Mouse (Mus musculus) liver, embryonic 13.5 days (tissue): Measurements from ENCODE around the gene Rnf11. TPM values are rescaled to one million over a fixed set of nuclear protein-coding genes. Genes with fewer than 3 reads are reported as not detected.
A peak's percentile ranks its signal among the peaks of the same experiment; 100 is the strongest.
"Not testable (repeated sequence)": the region's sequence is repeated elsewhere in the genome, so short reads cannot be mapped to it uniquely, and the experiment has no call there.

Source experiments
- ATAC-seq: fragments of 200-750 bp; cut with Nextera tagmentation; 2 replicates; pipeline ENCODE4 v1.8.0; 2017; ENCODE audit warnings: low read depth, mild to moderate bottlenecking, moderate number of reproducible peaks, moderate library complexity
- DNase-seq: peaks from one replicate; pipeline ENCODE4 v3.0.0; 2022
- H3K27ac ChIP-seq: fragments of 300-500 bp; sonication (generic); 2 replicates; pipeline ENCODE4 v1.5.1; 2015; ENCODE audit warnings: moderate library complexity, mild to moderate bottlenecking, inconsistent platforms
- H3K27me3 ChIP-seq: fragments of 300-500 bp; sonication (generic); 2 replicates; pipeline ENCODE4 v1.6.1; 2015; ENCODE audit warnings: mild to moderate bottlenecking, inconsistent platforms
- H3K36me3 ChIP-seq: fragments of 300-500 bp; sonication (generic); 2 replicates; pipeline ENCODE4 v1.6.1; 2015; ENCODE audit warnings: mild to moderate bottlenecking, inconsistent platforms
- H3K4me1 ChIP-seq: fragments of 300-500 bp; sonication (generic); replicated peaks from 2 replicates; pipeline ENCODE4 v1.6.1; 2015; ENCODE audit warnings: inconsistent platforms
- H3K4me2 ChIP-seq: fragments of 300-500 bp; sonication (generic); 2 replicates; pipeline ENCODE4 v1.6.1; 2015; ENCODE audit warnings: inconsistent platforms, mild to moderate bottlenecking, moderate library complexity
- H3K4me3 ChIP-seq: fragments of 300-500 bp; sonication (generic); replicated peaks from 2 replicates; pipeline ENCODE4 v1.5.1; 2015; ENCODE audit warnings: mild to moderate bottlenecking, inconsistent platforms
- H3K9ac ChIP-seq: fragments of 300-500 bp; sonication (generic); 2 replicates; pipeline ENCODE4 v1.6.1; 2015; ENCODE audit warnings: mild to moderate bottlenecking, inconsistent platforms
- H3K9me3 ChIP-seq: fragments of 300-500 bp; sonication (generic); replicated peaks from 2 replicates; pipeline ENCODE4 v1.6.1; 2016; ENCODE audit warnings: inconsistent platforms
- WGBS: fragments of 180-500 bp; shearing (Covaris S2); methylation state at CpG from one replicate; pipeline ENCODE4 v1.1.7; 2015; ENCODE audit not compliant: insufficient replicate concordance; 5-methylcytosine and 5-hydroxymethylcytosine counted together
- polyA plus RNA-seq: library from polyadenylated mRNA; unstranded; fragments of >200 nt; fragmentation: Nextera tagmentation; extraction: Ambion mirVana; gene quantifications from 2 replicates; pipeline ENCODE4 v1.2.1, GENCODE M21; 2015

Rnf11 gene
- polyA plus RNA-seq, 1 experiment from 2014 or later, result 30.5 TPM

DNA sequence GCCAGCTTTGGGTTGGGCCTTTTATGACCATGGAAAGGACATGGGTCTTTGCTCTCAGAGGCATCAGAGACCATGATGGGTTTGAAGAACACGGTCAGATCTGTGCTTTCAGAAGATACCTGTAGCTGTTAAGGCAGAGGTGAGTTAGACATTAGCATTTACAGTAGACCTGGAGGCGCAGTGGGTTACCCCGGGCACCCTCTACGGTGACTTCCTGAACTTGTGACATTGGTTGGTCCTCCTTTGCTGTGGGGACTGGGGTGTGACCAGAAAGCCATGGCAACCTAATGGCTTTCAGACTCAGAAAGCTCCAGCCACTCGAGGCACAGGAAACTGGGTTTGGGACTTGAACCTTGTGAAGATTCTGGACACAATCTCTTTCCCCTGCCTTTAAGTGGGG, 72.3 kb downstream of the Rnf11 start:
- Histone ChIP-seq H3K4me2 (peak overlapping the region; percentile 89), H3K27me3 (no peaks in the 10 kb centered on the region)

DNA sequence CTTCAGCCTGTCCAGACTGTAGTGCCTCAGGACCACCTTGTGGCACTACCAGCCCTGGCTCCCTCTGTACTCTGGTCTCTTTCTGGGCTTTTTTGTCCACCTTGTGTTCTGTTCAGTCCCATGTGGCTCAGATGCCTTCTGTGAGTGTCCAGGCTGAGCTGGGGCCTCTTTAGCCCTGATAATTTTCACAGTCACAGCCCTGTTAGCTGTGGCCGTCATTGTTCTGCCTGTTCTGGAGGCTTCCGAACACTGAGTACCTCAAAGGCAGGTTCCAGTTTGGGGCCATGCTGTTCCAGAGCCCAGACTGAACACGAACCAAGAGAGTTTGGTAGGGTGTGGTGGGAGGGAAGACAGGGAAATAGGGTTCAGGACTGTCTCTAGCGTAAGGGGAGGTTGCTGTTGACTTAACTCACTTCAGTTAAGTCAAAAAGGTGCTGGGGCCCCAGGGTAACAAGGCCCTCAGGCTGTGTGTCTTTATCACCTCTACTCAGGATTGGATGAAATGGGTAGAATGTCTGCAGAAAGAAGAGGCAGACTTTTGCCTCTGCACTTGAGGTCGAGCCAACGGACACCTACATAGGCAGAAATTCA, 73.1 kb downstream of the Rnf11 start:
- Histone ChIP-seq H3K9me3 (no peaks in the 10 kb centered on the region), H3K27ac (peak overlapping the region; percentile 98), H3K4me1 (peaks cover 80% of the 10 kb centered on the region), H3K36me3 (no peaks in the 10 kb centered on the region), H3K27me3 (no peaks in the 10 kb centered on the region), H3K4me3 (peak overlapping the region; percentile 43), H3K4me2 (peak overlapping the region; percentile 89), H3K9ac (peak overlapping the region; percentile 75)
- peak; percentile 51 for DNase-seq
- ATAC-seq, result peak; percentile 55
- 16% methylated on average over 6 of the region's 6 CpGs for WGBS

More for the DNA sequence above, 72.3 kb downstream of the Rnf11 start:
- H3K27ac ChIP-seq, result peak overlapping the region; percentile 98
- no peaks in the 10 kb centered on the region for H3K9me3 ChIP-seq
- H3K9ac ChIP-seq, result peak overlapping the region; percentile 75
- WGBS, result 80% methylated on average over 5 of the region's 5 CpGs
- no peaks in the 10 kb centered on the region for H3K36me3 ChIP-seq
- ATAC-seq (no peak), DNase-seq (no peak)
- H3K4me1 ChIP-seq, result peaks cover 76% of the 10 kb centered on the region
- H3K4me3 ChIP-seq, result peak overlapping the region; percentile 43

DNA sequence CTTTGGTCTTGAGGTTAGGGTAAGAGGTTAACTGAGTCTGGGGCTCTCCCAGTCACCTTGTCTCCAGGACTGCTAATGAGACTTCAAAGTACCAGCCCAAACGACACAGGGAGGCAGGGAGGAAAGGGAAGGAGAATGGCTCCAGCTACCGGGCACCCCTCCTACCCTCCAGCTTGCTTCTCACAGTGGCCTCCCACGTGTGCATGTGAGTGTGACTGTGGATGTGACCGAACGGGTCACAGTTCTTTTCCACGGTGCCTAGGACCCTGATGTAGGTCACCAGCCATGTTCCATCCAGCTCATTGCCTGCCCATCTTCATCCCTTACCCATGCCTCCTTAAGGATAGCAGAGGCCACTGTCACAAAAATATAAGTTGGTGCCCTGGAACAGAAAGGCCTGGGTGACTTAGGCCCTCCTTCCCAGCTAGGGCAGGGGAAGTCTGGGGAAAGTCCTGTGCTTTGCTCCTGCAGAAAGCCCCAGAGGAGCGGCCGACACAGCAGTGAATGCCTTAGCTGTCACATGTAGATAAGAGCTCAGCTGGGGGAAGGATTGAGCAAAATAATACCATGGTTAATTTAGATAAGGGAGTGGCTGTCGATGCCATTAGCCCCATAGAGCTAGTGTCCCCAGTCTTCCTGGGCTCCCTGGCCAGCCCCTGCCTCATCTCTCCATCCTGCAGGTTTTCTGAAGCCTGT, 73.7 kb downstream of the Rnf11 start:
- no peaks in the 10 kb centered on the region for H3K9me3 ChIP-seq
- peak overlapping the region; percentile 43 for H3K4me3 ChIP-seq
- H3K27ac ChIP-seq, result peak overlapping the region; percentile 98
- 40% methylated on average over 9 of the region's 9 CpGs for WGBS
- ATAC-seq (peak; percentile 87), DNase-seq (peak; percentile 82)
- H3K36me3 ChIP-seq, result no peaks in the 10 kb centered on the region
- peak overlapping the region; percentile 92 for H3K9ac ChIP-seq
- H3K4me1 ChIP-seq, result peaks cover 86% of the 10 kb centered on the region
- no peaks in the 10 kb centered on the region for H3K27me3 ChIP-seq
- H3K4me2 ChIP-seq, result peak overlapping the region; percentile 89

DNA sequence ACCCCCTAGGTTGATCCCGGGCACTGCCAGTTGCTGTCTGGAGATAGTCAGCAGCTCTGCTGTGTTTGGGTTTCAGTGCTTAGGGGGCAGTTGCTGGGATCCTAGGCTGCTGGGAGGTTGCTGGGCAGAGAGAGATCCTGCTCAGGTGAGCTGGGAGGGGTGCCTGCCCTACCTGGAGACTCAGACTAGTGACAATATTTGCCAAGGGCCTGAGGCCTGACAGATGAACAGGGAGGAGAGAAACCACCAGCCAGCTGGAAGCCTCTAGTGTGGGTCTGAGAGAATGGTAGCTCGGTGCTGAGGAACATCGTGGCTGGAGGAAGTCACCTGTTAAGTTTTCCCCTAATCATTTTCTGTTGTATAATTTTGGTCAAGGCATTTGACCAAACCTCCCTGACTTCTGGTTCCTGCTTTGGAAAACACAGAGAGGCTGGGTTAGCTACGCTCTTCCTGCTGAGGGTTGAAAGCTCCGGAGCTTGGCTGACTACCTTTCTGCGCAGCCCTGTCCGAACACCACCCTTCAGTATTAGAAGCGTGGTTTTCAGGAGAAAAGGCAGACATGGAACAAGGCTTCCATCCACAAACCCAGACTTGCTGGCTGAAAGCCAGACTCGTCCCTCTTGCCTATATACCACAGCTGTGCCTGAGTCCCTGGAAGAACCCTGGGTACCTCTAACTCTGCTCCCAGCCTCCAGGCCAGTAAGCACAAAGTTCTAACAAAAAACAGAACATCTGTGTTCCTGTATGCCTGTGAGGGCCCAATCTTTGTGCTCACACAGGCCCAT, 76.6 kb downstream of the Rnf11 start:
- H3K9ac ChIP-seq, result peak overlapping the region; percentile 92
- H3K4me3 ChIP-seq, result peak overlapping the region; percentile 78
- ATAC-seq, result no peak
- 83% methylated on average over 9 of the region's 9 CpGs for WGBS
- H3K36me3 ChIP-seq, result peaks cover 18% of the 10 kb centered on the region
- no peaks in the 10 kb centered on the region for H3K9me3 ChIP-seq
- H3K4me1 ChIP-seq, result peaks cover 94% of the 10 kb centered on the region
- H3K27ac ChIP-seq, result peak overlapping the region; percentile 98
- H3K4me2 ChIP-seq, result peak overlapping the region; percentile 89
- H3K27me3 ChIP-seq, result no peaks in the 10 kb centered on the region
- DNase-seq, result no peak

DNA sequence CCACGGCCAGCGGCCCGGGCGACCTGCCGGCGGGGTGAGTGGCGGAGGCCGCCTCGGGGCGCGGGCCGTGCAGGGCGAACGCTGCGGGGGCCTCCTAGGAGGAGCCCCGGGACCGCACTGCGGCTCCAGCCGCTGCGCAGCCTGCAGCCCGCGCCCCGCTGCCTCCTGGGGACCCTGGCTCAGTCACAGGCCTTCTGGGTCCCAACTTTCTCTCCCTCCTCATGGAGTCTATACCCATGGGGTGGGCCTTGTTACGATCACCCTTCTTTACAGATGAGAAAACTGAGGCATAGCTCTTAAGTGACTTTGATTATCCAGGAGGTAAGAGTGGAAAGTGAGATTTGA, 77.4 kb downstream of the Rnf11 start:
- WGBS, result 4% methylated on average over 24 of the region's 24 CpGs
- ATAC-seq (no peak), DNase-seq (no peak)
- Histone ChIP-seq H3K4me2 (peak overlapping the region; percentile 89), H3K4me1 (peaks cover 93% of the 10 kb centered on the region), H3K9me3 (no peaks in the 10 kb centered on the region), H3K27ac (peak overlapping the region; percentile 98), H3K4me3 (peak overlapping the region; percentile 78), H3K27me3 (no peaks in the 10 kb centered on the region), H3K36me3 (peaks cover 25% of the 10 kb centered on the region), H3K9ac (peak overlapping the region; percentile 92)

DNA sequence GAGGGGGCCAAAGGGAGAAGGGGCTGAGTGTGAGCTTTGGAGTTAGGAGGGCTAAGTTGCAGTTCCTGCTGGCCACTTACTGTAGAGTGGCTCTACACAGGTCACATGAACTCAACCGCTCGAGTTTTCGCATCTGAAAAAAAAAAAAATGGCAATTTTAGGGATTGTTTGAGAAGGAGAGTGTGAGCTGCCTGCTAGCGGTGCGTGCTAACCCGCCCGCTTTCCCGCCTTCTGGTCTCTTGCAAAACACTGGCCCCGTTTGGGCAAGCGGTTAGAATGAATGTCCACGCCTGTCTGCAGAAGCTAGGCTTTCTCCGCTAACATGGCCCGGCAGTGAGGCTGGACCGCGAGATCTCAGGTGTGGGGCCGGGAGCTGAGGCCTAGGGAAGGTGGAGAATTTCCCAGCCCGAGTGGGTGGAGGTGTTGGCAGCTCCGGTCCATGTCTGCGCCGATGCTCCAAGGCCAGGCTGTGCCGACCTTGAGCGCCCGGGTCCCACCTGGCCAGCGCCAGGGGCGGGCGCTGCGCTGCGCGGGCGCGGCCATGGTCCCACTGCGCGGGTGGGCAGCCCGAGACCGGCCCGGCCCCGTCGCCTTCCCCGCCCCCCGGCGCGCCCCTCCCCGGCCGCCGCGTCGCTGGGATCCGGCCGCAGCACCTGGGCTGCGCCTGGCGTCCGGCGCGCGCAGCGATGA, 77.9 kb downstream of the Rnf11 start, which contains the start of gene Ttc39a:
Ttc39a (plus strand) TSS at position 138 of the 690 bp plus-strand sequence.
- Histone ChIP-seq H3K9me3 (no peaks in the 10 kb centered on the region), H3K4me3 (peak within 1 kb of the TSS; percentile 78), H3K4me1 (peaks cover 91% of the 10 kb centered on the region), H3K36me3 (peaks cover 30% of the 10 kb centered on the region), H3K4me2 (peak within 1 kb of the TSS; percentile 89), H3K27ac (peak within 1 kb of the TSS; percentile 98), H3K9ac (peak within 1 kb of the TSS; percentile 92), H3K27me3 (no peaks in the 10 kb centered on the region)
- under 1% methylated on average over 28 of the region's 56 CpGs for WGBS
- ATAC-seq, result peak; percentile 52
- DNase-seq, result peak; percentile 55

DNA sequence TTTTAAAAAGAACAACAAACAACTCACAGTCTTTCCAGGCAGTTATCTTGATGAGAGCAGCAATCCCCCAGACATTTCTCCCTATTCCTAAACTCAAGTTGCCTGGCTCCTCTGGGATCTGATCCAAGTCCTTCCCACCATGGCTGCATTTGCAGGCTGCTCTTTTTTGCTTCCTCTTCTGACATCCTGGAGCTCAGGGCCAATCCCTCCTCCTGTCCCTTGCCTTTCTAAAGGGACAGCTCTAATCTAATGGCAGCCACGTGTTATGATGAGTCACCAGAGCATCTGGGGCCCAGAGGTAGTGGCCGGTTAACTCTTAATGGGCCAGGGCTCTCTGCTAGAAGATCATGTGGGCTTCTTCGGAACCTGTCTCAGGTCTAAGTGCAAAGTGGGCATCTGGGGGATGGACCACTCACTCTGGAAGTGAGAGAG, 78.5 kb downstream of the Rnf11 start:
- peak overlapping the region; percentile 98 for H3K27ac ChIP-seq
- no peaks in the 10 kb centered on the region for H3K27me3 ChIP-seq
- peak; percentile 77 for ATAC-seq
- H3K9ac ChIP-seq, result peak overlapping the region; percentile 92
- peak overlapping the region; percentile 89 for H3K4me2 ChIP-seq
- WGBS, result under 1% methylated on average over 3 of the region's 3 CpGs
- DNase-seq, result peak; percentile 81
- peaks cover 89% of the 10 kb centered on the region for H3K4me1 ChIP-seq
- H3K4me3 ChIP-seq, result peak overlapping the region; percentile 78
- H3K9me3 ChIP-seq, result no peaks in the 10 kb centered on the region
- H3K36me3 ChIP-seq, result peaks cover 34% of the 10 kb centered on the region

DNA sequence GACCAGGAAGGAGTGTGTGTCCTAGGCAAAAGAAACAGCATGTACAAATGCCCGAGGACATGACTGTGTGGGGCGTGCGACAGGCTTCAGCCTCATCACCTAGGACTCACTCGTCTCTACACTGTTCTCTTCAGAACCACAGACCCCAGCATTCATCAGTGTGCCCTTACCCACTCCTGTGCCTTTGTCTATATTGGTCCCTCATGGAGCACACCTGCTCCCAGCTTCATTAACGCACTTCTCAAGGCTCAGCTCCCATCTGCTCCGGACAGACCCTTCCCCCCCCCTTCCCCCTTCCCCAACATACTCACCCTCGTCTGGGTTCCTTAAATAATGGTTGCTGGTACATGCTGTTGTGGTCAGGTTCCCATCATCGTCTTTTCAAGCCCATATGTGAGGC, 79.1 kb downstream of the Rnf11 start:
- Histone ChIP-seq H3K27me3 (no peaks in the 10 kb centered on the region), H3K9ac (peak overlapping the region; percentile 92), H3K36me3 (peaks cover 37% of the 10 kb centered on the region), H3K4me1 (peaks cover 84% of the 10 kb centered on the region), H3K9me3 (no peaks in the 10 kb centered on the region), H3K4me2 (peak overlapping the region; percentile 89), H3K4me3 (peak overlapping the region; percentile 78), H3K27ac (peak overlapping the region; percentile 98)
- WGBS, result 59% methylated on average over 8 of the region's 8 CpGs
- ATAC-seq, result no peak
- no peak for DNase-seq

DNA sequence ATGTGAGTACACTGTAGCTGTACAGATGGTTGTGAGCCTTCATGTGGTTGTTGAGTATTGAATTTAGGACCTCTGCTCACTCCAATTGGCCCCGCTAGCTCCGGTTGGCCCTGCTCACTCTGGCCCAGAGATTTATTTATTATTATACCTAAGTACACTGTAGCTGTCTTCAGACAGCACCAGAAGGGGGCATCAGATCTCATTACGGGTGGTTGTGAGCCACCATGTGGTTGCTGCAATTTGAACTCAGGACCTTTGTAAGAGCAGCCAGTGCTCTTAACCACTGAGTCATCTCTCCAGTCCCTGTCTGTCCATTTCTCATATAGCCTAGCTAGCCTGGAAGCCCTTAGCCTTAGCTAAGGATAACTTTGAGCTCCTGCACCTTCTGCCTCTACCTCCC, 79.6 kb downstream of the Rnf11 start:
- Histone ChIP-seq H3K4me3 (peak overlapping the region; percentile 78), H3K27ac (peak overlapping the region; percentile 98), H3K36me3 (peaks cover 37% of the 10 kb centered on the region), H3K4me1 (peaks cover 78% of the 10 kb centered on the region), H3K9ac (peak overlapping the region; percentile 92), H3K4me2 (peak overlapping the region; percentile 89)
- H3K9me3 ChIP-seq, ATAC-seq, H3K27me3 ChIP-seq: not testable (repeated sequence)
- peak; percentile 25 for DNase-seq
- WGBS, result 68% methylated on average over 3 of the region's 3 CpGs

DNA sequence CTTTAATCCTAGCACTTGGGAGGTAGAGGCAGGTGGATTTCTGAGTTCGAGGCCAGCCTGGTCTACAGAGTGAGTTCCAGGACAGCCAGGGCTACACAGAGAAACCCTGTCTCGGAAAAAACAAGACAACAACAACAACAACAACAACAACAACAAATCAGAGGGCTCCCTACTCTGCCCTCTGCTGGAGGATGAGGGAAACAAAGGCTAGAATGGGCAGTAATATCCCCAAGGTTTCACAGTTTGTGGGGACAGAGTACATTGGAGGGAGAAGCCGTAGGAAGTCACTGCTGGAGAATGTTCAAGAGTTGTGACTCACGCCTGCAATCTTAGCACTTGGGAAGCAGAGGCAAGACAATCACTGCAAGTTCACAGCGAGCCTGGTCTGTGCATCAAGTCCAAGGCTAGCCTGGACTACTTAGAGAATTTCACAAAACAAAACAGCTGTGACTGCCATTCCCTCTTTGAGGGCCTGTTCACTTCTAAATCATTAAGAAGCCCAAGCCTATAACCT, 83.3 kb downstream of the Rnf11 start:
- Histone ChIP-seq H3K4me1 (peaks cover 45% of the 10 kb centered on the region), H3K4me3 (no peak overlapping the region), H3K9me3 (no peaks in the 10 kb centered on the region), H3K36me3 (peaks cover 37% of the 10 kb centered on the region), H3K27ac (peak overlapping the region; percentile 37), H3K4me2 (no peak overlapping the region), H3K9ac (no peak overlapping the region), H3K27me3 (no peaks in the 10 kb centered on the region)
- DNase-seq (no peak), ATAC-seq (no peak)
- 70% methylated on average over 5 of the region's 5 CpGs for WGBS
